Comparison of ENCODE assay signal across 10 mouse cellular contexts in genomic region chr11:7705312-7705764, GRCm38 (mm10).
A peak's percentile ranks its signal among the peaks of the same experiment; 100 is the strongest.
DNase-seq lines count a peak whose midpoint lies in the region; ATAC-seq and TF ChIP-seq lines count a peak whose summit lies in the region.
"Had no signal": no experiment of that assay in that cellular context is flagged by ENCODE, and none has a peak within 500 bp of the region (broad histone marks: within the 10 kb centered on the region; RNA-seq: fewer than 3 reads in every experiment).

No protein-coding gene starts in this region.

- no peak for TF ChIP-seq CTCF in brain, embryonic 14.5 days (IDR thresholded peaks at IDR 0.05; ENCODE audit: borderline replicate concordance, extremely low read depth, insufficient read depth, insufficient read length)

- WGBS in limb, embryonic 14.5 days = 48% methylated on average over 3 of the region's 3 CpGs

- peak; percentile 1 for DNase-seq in kidney, adult 9 months
- no peak for DNase-seq in kidney, adult 18-20 months
- peak; percentile 88 for DNase-seq in brain, embryonic 14.5 days (ENCODE audit: low read depth)
- DNase-seq in limb, embryonic 14.5 days (ENCODE audit: low spot score) = peak; percentile 61
- DNase-seq in spleen, adult 18-20 months = no peak
- DNase-seq in neural tube, embryonic 10.5 days (ENCODE audit: extremely low spot score, low spot score) = no peak
- DNase-seq: liver, embryonic 13.5 days had no signal

- peak; percentile 99 for ATAC-seq in frontal cortex, adult (ENCODE audit: low TSS enrichment)
- ATAC-seq in limb, embryonic 14.5 days (ENCODE audit: low FRiP score, low read depth) = peak; percentile 74; the same call in 1 of the 2 replicates
- no peak for ATAC-seq in megakaryocyte, adult 5-6 weeks (ENCODE audit: poor library complexity, severe bottlenecking)

- no peak overlapping the region for H3K4me2 ChIP-seq in limb, embryonic 14.5 days (replicated peaks; ENCODE audit: low read depth, low read length, severe bottlenecking)
- H3K4me2 ChIP-seq: liver, embryonic 13.5 days had no signal

- no peaks in the 10 kb centered on the region for H3K27me3 ChIP-seq in limb, embryonic 14.5 days (ENCODE audit: control insufficient read depth, insufficient read depth, low read length)
- H3K27me3 ChIP-seq: liver, embryonic 13.5 days had no signal

- H3K36me3 ChIP-seq in limb, embryonic 14.5 days (ENCODE audit: control insufficient read depth, insufficient read depth, low read length) = no peaks in the 10 kb centered on the region
- H3K36me3 ChIP-seq: liver, embryonic 13.5 days had no signal

- H3K4me3 ChIP-seq in limb, embryonic 14.5 days (replicated peaks; ENCODE audit: low read length) = no peak overlapping the region
- H3K4me3 ChIP-seq: erythroblast, embryonic 14.5 days; liver, embryonic 13.5 days had no signal

- no peak overlapping the region for H3K9ac ChIP-seq in limb, embryonic 14.5 days (ENCODE audit: low read depth, low read length, severe bottlenecking)
- H3K9ac ChIP-seq: liver, embryonic 13.5 days had no signal

- no peak overlapping the region for H3K27ac ChIP-seq in limb, embryonic 14.5 days (replicated peaks; ENCODE audit: low read depth, low read length)
- H3K27ac ChIP-seq: liver, embryonic 13.5 days had no signal

- H3K4me1 ChIP-seq in limb, embryonic 14.5 days (ENCODE audit: control insufficient read depth, insufficient read depth, low read length) = peaks cover 3% of the 10 kb centered on the region; the same call in 1 of the 2 replicates
- H3K4me1 ChIP-seq: liver, embryonic 13.5 days had no signal

- no peaks in the 10 kb centered on the region for H3K9me3 ChIP-seq in limb, embryonic 14.5 days (ENCODE audit: control insufficient read depth, low read length)
- H3K9me3 ChIP-seq: liver, embryonic 13.5 days had no signal

- TF ChIP-seq POLR2A in brain, embryonic 14.5 days (IDR thresholded peaks at IDR 0.05; ENCODE audit: borderline replicate concordance, extremely low read depth, insufficient read depth, insufficient read length, poor library complexity, severe bottlenecking) = no peak
- no peak for TF ChIP-seq POLR2A in limb, embryonic 14.5 days (IDR thresholded peaks at IDR 0.05; ENCODE audit: borderline replicate concordance, extremely low read depth, insufficient read depth, insufficient read length)

Comparison
In these comparisons a context has a peak if more than half of its experiments do, and no peak if none do; other contexts are left out.
1. DNase-seq: peak in kidney, adult 9 months (single experiment), brain, embryonic 14.5 days (single experiment) and limb, embryonic 14.5 days (single experiment); none in kidney, adult 18-20 months (single experiment), spleen, adult 18-20 months (0 of 2) and neural tube, embryonic 10.5 days (single experiment).